Mouse (Mus musculus): ENCODE measurements around the gene Ece2.

GRCm38 (mm10) chr16:20651076-20651946 lies 21.7 kb downstream of the Ece2 start, which contains the start of gene Psmd2:
- TF ChIP-seq CTCF (IDR thresholded peaks at IDR 0.05; ENCODE audit: low read depth) (no peak; the same call in 1 of the 2 replicates), EP300 (IDR thresholded peaks at IDR 0.05; ENCODE audit: low read depth) (0 out of 2 replicates have a peak, but pooled peaks have one; percentile 18)

Measured in liver, postnatal 0 days (tissue).